Mouse (Mus musculus) spleen, adult 2 months (tissue): Measurements from ENCODE around the gene Anapc11. TPM values are rescaled to one million over a fixed set of nuclear protein-coding genes. Genes with fewer than 3 reads are reported as not detected.

Source experiments
- DNase-seq, 2 experiments: peaks; one replicate each; pipeline versions ENCODE4 v3.0.0 to v3.0.0-alpha.2; 2012 to 2021; ENCODE audit warnings: low spot score in 2 of 2, low read depth in 1 of 2
- H3K27ac ChIP-seq: fragments of 200-500 bp; 2 replicates; pipeline ENCODE4 v1.5.1; 2012; ENCODE audit warnings: low read length, inconsistent platforms; ENCODE audit not compliant: insufficient read depth
- H3K27me3 ChIP-seq: fragments of 200-500 bp; 2 replicates; pipeline ENCODE4 v1.6.1; 2012; ENCODE audit warnings: mild to moderate bottlenecking, moderate library complexity, low read length, inconsistent platforms; ENCODE audit not compliant: control insufficient read depth, insufficient read depth
- H3K36me3 ChIP-seq: fragments of 200-500 bp; 2 replicates; pipeline ENCODE4 v1.6.1; 2012; ENCODE audit warnings: mild to moderate bottlenecking, low read length, inconsistent platforms; ENCODE audit not compliant: control insufficient read depth, insufficient read depth
- H3K4me1 ChIP-seq: fragments of 200-500 bp; 2 replicates; pipeline ENCODE4 v1.6.1; 2011; ENCODE audit warnings: inconsistent platforms; ENCODE audit not compliant: control insufficient read depth, insufficient read depth, insufficient read length
- H3K4me3 ChIP-seq: fragments of 200-500 bp; 2 replicates; pipeline ENCODE4 v1.5.1; 2011; ENCODE audit warnings: mild to moderate bottlenecking, inconsistent platforms; ENCODE audit not compliant: insufficient read depth, insufficient read length; ENCODE audit errors: extremely low read depth
- CTCF ChIP-seq: fragments of 200-500 bp; IDR thresholded peaks from 2 replicates; pipeline ENCODE4 v1.5.1; 2011; ENCODE audit warnings: mild to moderate bottlenecking, inconsistent platforms; ENCODE audit not compliant: insufficient read depth, insufficient read length, insufficient replicate concordance; ENCODE audit errors: extremely low read depth
- POLR2A ChIP-seq: fragments of 200-500 bp; IDR thresholded peaks from 2 replicates; pipeline ENCODE4 v1.6.1; 2011; ENCODE audit warnings: low read depth, low read length, inconsistent platforms
- WGBS: fragments of 180-500 bp; shearing (Covaris S2); methylation state at CpG from one replicate; pipeline ENCODE4 v1.1.7; 2018; 5-methylcytosine and 5-hydroxymethylcytosine counted together
- polyA plus RNA-seq: library from polyadenylated mRNA; depleted of rRNA; stranded (reverse); fragments of >200 nt; gene quantifications from 2 replicates; pipeline ENCODE4 v1.2.3, GENCODE M21; 2012

The Anapc11 gene
- polyA plus RNA-seq, 1 experiment: 80.1 TPM

DNA sequence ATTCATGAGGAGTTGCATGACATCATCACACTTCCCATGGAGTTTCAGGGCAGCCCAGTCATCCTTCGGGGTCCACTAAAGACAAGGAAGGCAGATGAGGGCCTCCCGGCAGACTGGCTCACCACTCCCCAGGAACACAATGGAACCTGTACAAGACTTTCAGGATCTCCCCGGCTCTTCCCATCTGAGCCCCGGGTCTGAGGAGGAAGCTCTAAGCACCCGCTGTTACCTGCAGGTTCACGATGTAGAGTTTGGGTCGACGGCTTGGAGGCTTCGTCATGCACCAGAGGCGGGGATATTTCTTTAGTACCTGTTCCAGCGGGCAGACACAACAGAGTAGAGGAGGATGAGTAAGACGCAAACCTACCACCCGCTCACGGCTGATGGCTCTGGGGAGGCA, 22.0 kb downstream of the Anapc11 start:
- peaks cover 39% of the 10 kb centered on the region for H3K36me3 ChIP-seq
- H3K27me3 ChIP-seq: no peaks in the 10 kb centered on the region
- peaks cover 10% of the 10 kb centered on the region; the same call in 1 of the 2 replicates for H3K4me1 ChIP-seq
- H3K4me3 ChIP-seq: no peak overlapping the region
- no peak overlapping the region for H3K27ac ChIP-seq
- no peak for DNase-seq
- WGBS: 93% methylated on average over 14 of the region's 14 CpGs
- no peak for TF ChIP-seq POLR2A
- no peak for TF ChIP-seq CTCF

DNA sequence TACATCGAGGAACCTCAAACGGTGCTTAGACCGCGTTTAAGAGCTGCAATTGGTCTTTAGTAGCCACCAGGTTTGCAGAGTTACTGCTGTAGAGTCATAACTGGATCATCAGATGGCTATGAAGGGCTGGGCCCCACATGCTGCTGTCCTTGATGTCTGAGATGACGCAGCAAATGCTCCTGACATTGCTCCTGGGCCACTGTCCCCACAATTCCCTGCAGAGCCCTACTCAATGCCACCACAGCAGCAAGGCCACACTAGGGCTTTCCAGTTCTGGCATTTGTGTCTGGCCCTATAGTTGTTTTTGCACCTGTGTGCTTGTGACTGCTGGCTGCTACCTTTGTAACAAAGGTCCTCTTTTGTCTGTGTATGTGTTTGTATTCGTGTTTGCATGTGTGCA, 24.6 kb downstream of the Anapc11 start:
- 95% methylated on average over 6 of the region's 6 CpGs for WGBS
- TF ChIP-seq POLR2A (no peak), CTCF (no peak)
- no peak overlapping the region for H3K4me3 ChIP-seq
- peaks cover 14% of the 10 kb centered on the region; the same call in 1 of the 2 replicates for H3K4me1 ChIP-seq
- H3K36me3 ChIP-seq: peaks cover 39% of the 10 kb centered on the region
- no peaks in the 10 kb centered on the region for H3K27me3 ChIP-seq
- DNase-seq: no peak
- H3K27ac ChIP-seq: no peak overlapping the region

DNA sequence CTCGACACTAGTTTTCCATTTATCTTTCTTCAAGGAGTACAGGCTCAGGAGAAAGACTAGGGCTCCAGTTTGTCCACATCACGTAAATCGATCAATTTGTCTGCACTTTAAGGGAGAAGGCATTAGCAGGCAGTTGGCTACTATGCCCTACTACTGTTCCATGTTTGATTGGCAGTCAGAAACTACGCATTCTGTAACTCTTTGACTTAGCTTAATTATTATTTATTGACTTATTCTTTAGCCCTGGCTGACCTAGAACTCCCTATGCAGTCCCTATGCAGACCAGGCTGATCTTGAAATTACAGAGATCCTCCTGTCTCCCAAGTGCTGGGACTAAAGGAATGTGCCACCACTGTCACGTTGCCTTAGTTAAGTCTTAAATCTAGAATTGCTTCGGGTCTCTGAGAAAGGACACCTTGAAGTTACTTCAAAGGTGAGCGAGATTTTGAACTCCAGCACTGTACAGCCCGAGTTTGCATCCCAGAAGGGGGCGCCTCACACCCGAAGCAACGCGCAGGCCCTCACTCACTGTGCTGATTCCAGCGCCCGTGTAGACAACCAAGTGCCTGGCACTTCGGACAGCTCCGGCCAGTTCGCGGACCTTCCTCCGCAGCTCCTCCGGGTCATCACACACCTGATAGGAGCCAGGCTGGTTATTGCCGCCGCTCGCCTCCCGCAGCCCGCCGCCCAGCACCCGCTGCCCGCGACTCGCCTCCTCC, 25.9 kb downstream of the Anapc11 start:
- no peaks in the 10 kb centered on the region for H3K27me3 ChIP-seq
- TF ChIP-seq POLR2A: no peak
- TF ChIP-seq CTCF: peak; percentile 77; the same call in 1 of the 2 replicates
- DNase-seq: peak in 1 of 2 experiments; percentile 78
- H3K36me3 ChIP-seq: peaks cover 30% of the 10 kb centered on the region
- H3K27ac ChIP-seq: peak overlapping the region; percentile 75
- 12% methylated on average over 30 of the region's 30 CpGs for WGBS
- peaks cover 21% of the 10 kb centered on the region for H3K4me1 ChIP-seq
- peak overlapping the region; percentile 95 for H3K4me3 ChIP-seq

DNA sequence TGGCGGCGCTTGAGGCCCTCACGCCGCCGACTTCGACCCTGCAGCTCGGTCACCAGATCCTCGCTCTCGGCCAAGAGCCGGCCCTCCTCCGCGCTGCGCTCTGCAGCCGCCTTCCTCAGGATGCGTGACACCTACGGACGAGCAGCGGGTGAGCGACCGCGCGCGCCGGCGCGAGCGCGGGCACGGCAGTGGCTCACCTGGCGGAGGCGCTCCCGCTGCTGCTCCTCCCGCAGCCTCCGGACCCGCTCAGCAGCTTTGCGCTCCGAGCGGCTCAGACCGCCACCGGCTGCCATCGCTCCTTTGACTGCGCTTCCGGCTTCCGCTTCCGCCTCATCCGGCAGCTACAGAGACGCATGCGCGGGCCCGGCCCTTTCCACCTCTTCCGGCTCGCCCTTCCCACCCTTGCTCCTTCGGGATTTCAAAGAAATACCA, 26.5 kb downstream of the Anapc11 start:
- under 1% methylated on average over 51 of the region's 53 CpGs for WGBS
- H3K4me1 ChIP-seq: peaks cover 27% of the 10 kb centered on the region
- H3K27me3 ChIP-seq: no peaks in the 10 kb centered on the region
- H3K27ac ChIP-seq: peak overlapping the region; percentile 75
- TF ChIP-seq POLR2A (peak; percentile 92), CTCF (no peak)
- peak; percentile 59 to 86 for DNase-seq
- peaks cover 29% of the 10 kb centered on the region for H3K36me3 ChIP-seq
- peak overlapping the region; percentile 95 for H3K4me3 ChIP-seq

DNA sequence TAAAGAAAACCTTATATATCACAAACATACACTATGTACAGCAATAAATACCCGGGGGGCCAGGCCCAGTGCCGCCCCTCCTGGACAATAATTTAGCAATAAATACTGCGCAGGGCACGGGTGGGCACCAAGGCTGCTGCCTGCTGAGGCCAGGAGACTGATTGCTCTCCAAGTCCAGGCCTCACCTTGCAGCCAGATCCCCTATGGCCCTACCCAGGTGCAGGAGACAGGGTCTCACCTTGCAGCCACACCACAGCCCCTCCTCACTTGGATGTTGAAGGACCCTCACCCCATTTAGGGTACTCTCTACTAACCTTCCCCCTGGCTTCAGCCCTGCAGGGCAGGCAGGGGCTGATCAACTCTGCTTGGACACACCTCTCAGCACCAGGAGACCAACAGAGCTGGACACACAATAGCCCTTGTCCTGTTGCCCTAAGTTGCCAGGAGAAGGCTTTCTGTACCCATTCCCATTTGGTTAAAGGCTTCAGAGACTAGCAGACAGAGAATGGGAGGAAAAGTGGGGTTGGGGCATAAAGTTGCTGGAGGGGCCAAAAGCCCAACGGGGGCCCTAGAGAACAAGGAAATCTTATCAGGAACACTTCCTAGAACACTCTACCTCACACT, 27.0 kb downstream of the Anapc11 start, which contains the start of gene Sirt7:
TSS of gene Sirt7 (minus strand) at position 89 of the 624 bp plus-strand sequence.
- peak within 1 kb of the TSS; percentile 95 for H3K4me3 ChIP-seq
- H3K27ac ChIP-seq: peak within 1 kb of the TSS; percentile 75
- peaks cover 33% of the 10 kb centered on the region for H3K4me1 ChIP-seq
- 11% methylated on average over 5 of the region's 5 CpGs for WGBS
- H3K36me3 ChIP-seq: peaks cover 23% of the 10 kb centered on the region
- no peak for TF ChIP-seq CTCF
- no peak for TF ChIP-seq POLR2A
- no peak for DNase-seq
- no peaks in the 10 kb centered on the region for H3K27me3 ChIP-seq

DNA sequence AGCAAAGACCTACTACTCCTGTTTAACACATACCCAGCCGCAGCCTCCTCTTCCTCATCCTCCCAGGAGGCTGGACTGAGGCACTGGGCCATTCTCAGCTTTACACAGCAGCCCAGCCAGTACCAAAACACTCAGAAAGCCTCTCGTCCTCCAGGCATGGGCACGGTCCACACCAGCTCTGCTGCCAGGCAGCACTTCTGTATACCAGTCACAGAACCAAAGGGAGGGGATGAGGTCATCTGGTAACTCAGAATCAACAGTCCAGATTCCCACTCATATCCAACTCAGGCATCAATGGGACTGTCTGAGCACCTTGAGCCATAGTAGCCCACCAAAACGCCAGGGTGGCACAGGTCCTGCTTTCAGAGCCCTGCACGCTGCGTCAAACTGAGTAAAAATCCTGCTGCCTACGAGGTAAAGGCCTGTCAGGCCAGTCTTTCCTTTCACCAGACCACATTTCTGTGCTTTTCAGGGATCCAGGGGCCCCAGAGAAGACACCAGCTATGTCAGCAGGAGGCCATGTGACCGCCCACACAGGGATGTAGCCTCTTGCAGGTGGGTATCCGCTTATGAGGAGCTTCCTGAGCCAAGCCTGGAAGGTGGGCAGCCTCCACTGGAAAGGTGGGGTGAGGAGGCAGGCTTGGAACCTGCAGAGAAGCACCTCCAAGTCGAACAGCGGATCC, 28.7 kb downstream of the Anapc11 start:
- no peak for TF ChIP-seq CTCF
- no peak for TF ChIP-seq POLR2A
- no peaks in the 10 kb centered on the region for H3K27me3 ChIP-seq
- H3K27ac ChIP-seq: peak overlapping the region; percentile 81
- H3K4me1 ChIP-seq: peaks cover 48% of the 10 kb centered on the region
- 80% methylated on average over 11 of the region's 11 CpGs for WGBS
- H3K4me3 ChIP-seq: no peak overlapping the region
- DNase-seq: no peak
- peaks cover 10% of the 10 kb centered on the region for H3K36me3 ChIP-seq
